Mouse (Mus musculus) heart, embryonic 16.5 days (tissue): ENCODE data around the gene Rnf185. TPM values are rescaled to one million over a fixed set of nuclear protein-coding genes. Genes with fewer than 3 reads are reported as not detected.

Experiments used
- ATAC-seq: fragments of 200-750 bp; cut with Nextera tagmentation; replicated peaks from 2 replicates; pipeline ENCODE4 v1.8.0; 2017; ENCODE audit warnings: moderate number of reproducible peaks; ENCODE audit not compliant: insufficient read depth, low FRiP score; ENCODE audit errors: extremely low read depth
- H3K27ac ChIP-seq: fragments of 300-500 bp; sonication (generic); 2 replicates; pipeline ENCODE4 v1.5.1; 2014; ENCODE audit warnings: mild to moderate bottlenecking, low read length, control low read depth, moderate library complexity
- H3K27me3 ChIP-seq: fragments of 300-500 bp; sonication (generic); 2 replicates; pipeline ENCODE4 v1.6.1; 2014; ENCODE audit warnings: low read length, mixed read lengths; ENCODE audit not compliant: control insufficient read depth, insufficient read depth
- H3K36me3 ChIP-seq: fragments of 300-500 bp; sonication (generic); 2 replicates; pipeline ENCODE4 v1.6.1; 2014; ENCODE audit not compliant: control insufficient read depth, insufficient read depth
- H3K4me1 ChIP-seq: fragments of 300-500 bp; sonication (generic); 2 replicates; pipeline ENCODE4 v1.6.1; 2014; ENCODE audit warnings: low read length, mixed read lengths; ENCODE audit not compliant: control insufficient read depth, insufficient read depth
- H3K4me2 ChIP-seq: fragments of 300-500 bp; sonication (generic); 2 replicates; pipeline ENCODE4 v1.6.1; 2014; ENCODE audit warnings: low read depth, mild to moderate bottlenecking, control low read depth, low read length
- H3K4me3 ChIP-seq: fragments of 300-500 bp; sonication (generic); 2 replicates; pipeline ENCODE4 v1.5.1; 2014; ENCODE audit warnings: mild to moderate bottlenecking, control low read depth, low read length
- H3K9ac ChIP-seq: fragments of 300-500 bp; sonication (generic); 2 replicates; pipeline ENCODE4 v1.6.1; 2014; ENCODE audit warnings: low read length, control low read depth
- H3K9me3 ChIP-seq: fragments of 300-500 bp; sonication (generic); replicated peaks from 2 replicates; pipeline ENCODE4 v1.6.1; 2016; ENCODE audit warnings: low read length; ENCODE audit not compliant: control insufficient read depth
- WGBS: fragments of 180-500 bp; shearing (Covaris S2); extraction: QIAGEN DNeasy Blood & Tissue Kit; methylation state at CpG from one replicate; pipeline ENCODE4 v1.1.7; 2014; 5-methylcytosine and 5-hydroxymethylcytosine counted together
- polyA plus RNA-seq: library from polyadenylated mRNA; unstranded; fragments of >200 nt; fragmentation: Nextera tagmentation; extraction: Ambion mirVana; gene quantifications from 2 replicates; pipeline ENCODE4 v1.2.1, GENCODE M21; 2015

Rnf185 gene
- polyA plus RNA-seq, 1 experiment from 2014 or later: 30.6 TPM

- no peaks in the 10 kb centered on the region for H3K27me3 ChIP-seq
- H3K4me2 ChIP-seq: no peak overlapping the region
- 58% methylated on average over 11 of the region's 11 CpGs for WGBS
- no peak overlapping the region for H3K9ac ChIP-seq
- no peak for ATAC-seq
- no peak overlapping the region for H3K27ac ChIP-seq
- H3K4me1 ChIP-seq: peaks cover 2% of the 10 kb centered on the region; the same call in 1 of the 2 replicates
- H3K36me3 ChIP-seq: no peaks in the 10 kb centered on the region
- no peak overlapping the region for H3K4me3 ChIP-seq
- H3K9me3 ChIP-seq: no peaks in the 10 kb centered on the region
Observed at GRCm38 (mm10) chr11:3483980-3484642, 31.9 kb upstream of the Rnf185 start.

GRCm38 (mm10) chr11:3475489-3475888 lies 23.3 kb upstream of the Rnf185 start:
- no peak overlapping the region for H3K27ac ChIP-seq
- no peaks in the 10 kb centered on the region for H3K27me3 ChIP-seq
- no peaks in the 10 kb centered on the region for H3K4me1 ChIP-seq
- H3K4me2 ChIP-seq: no peak overlapping the region
- no peaks in the 10 kb centered on the region for H3K36me3 ChIP-seq
- H3K9me3 ChIP-seq: no peaks in the 10 kb centered on the region
- H3K4me3 ChIP-seq: no peak overlapping the region
- ATAC-seq: no peak
- H3K9ac ChIP-seq: no peak overlapping the region

GRCm38 (mm10) chr11:3474480-3475115 lies 22.4 kb upstream of the Rnf185 start:
- ATAC-seq: no peak
- no peak overlapping the region for H3K9ac ChIP-seq
- H3K9me3 ChIP-seq: no peaks in the 10 kb centered on the region
- no peak overlapping the region for H3K4me2 ChIP-seq
- no peak overlapping the region for H3K4me3 ChIP-seq
- H3K27me3 ChIP-seq: no peaks in the 10 kb centered on the region
- no peaks in the 10 kb centered on the region for H3K4me1 ChIP-seq
- no peaks in the 10 kb centered on the region for H3K36me3 ChIP-seq
- 82% methylated on average over 7 of the region's 7 CpGs for WGBS
- H3K27ac ChIP-seq: no peak overlapping the region

GRCm38 (mm10) chr11:3472484-3472883 lies 20.3 kb upstream of the Rnf185 start:
- Histone ChIP-seq H3K4me1 (no peaks in the 10 kb centered on the region), H3K27ac (no peak overlapping the region), H3K4me3 (no peak overlapping the region), H3K4me2 (no peak overlapping the region), H3K27me3 (no peaks in the 10 kb centered on the region), H3K9ac (no peak overlapping the region), H3K36me3 (no peaks in the 10 kb centered on the region), H3K9me3 (no peaks in the 10 kb centered on the region)
- ATAC-seq: peak; percentile 77; the same call in 1 of the 2 replicates
- 15% methylated on average over 1 of the region's 1 CpGs for WGBS

GRCm38 (mm10) chr11:3471448-3471850 lies 19.3 kb upstream of the Rnf185 start:
- Histone ChIP-seq H3K4me1 (no peaks in the 10 kb centered on the region), H3K27me3 (no peaks in the 10 kb centered on the region), H3K9ac (no peak overlapping the region), H3K9me3 (no peaks in the 10 kb centered on the region), H3K4me3 (no peak overlapping the region), H3K4me2 (no peak overlapping the region), H3K36me3 (no peaks in the 10 kb centered on the region), H3K27ac (no peak overlapping the region)
- no peak for ATAC-seq
- 29% methylated on average over 11 of the region's 11 CpGs for WGBS

GRCm38 (mm10) chr11:3462846-3463245 lies 10.7 kb upstream of the Rnf185 start:
- Histone ChIP-seq H3K4me2 (no peak overlapping the region), H3K4me1 (no peaks in the 10 kb centered on the region), H3K27me3 (no peaks in the 10 kb centered on the region), H3K9me3 (peaks cover 2% of the 10 kb centered on the region), H3K4me3 (no peak overlapping the region), H3K9ac (no peak overlapping the region), H3K27ac (no peak overlapping the region), H3K36me3 (no peaks in the 10 kb centered on the region)
- no peak for ATAC-seq
- 93% methylated on average over 1 of the region's 1 CpGs for whole genome bisulfite sequencing

GRCm38 (mm10) chr11:3459105-3459468 lies 6.9 kb upstream of the Rnf185 start:
- H3K36me3 ChIP-seq: no peaks in the 10 kb centered on the region
- ATAC-seq: no peak
- no peak overlapping the region for H3K4me3 ChIP-seq
- no peaks in the 10 kb centered on the region for H3K9me3 ChIP-seq
- H3K4me2 ChIP-seq: no peak overlapping the region
- WGBS: 73% methylated on average over 2 of the region's 2 CpGs
- no peaks in the 10 kb centered on the region for H3K4me1 ChIP-seq
- no peak overlapping the region for H3K9ac ChIP-seq
- no peak overlapping the region for H3K27ac ChIP-seq
- H3K27me3 ChIP-seq: no peaks in the 10 kb centered on the region

- no peaks in the 10 kb centered on the region for H3K9me3 ChIP-seq
- ATAC-seq: no peak
- no peak overlapping the region for H3K27ac ChIP-seq
- H3K4me1 ChIP-seq: peaks cover under 1% of the 10 kb centered on the region
- H3K4me2 ChIP-seq: no peak overlapping the region
- 82% methylated on average over 13 of the region's 13 CpGs for WGBS
- no peak overlapping the region for H3K4me3 ChIP-seq
- no peak overlapping the region for H3K9ac ChIP-seq
- H3K27me3 ChIP-seq: no peaks in the 10 kb centered on the region
- H3K36me3 ChIP-seq: no peaks in the 10 kb centered on the region
Observed at GRCm38 (mm10) chr11:3458428-3459104, 6.4 kb upstream of the Rnf185 start.

GRCm38 (mm10) chr11:3456354-3456753 lies 4.2 kb upstream of the Rnf185 start:
- WGBS: 33% methylated on average over 1 of the region's 1 CpGs
- ATAC-seq: no peak

More at GRCm38 (mm10) chr11:3456354-3456753, 4.2 kb upstream of the Rnf185 start:
- H3K4me2 ChIP-seq: no peak overlapping the region
- H3K4me3 ChIP-seq: no peak overlapping the region
- H3K4me1 ChIP-seq: peaks cover 9% of the 10 kb centered on the region
- no peaks in the 10 kb centered on the region for H3K9me3 ChIP-seq
- H3K9ac ChIP-seq: no peak overlapping the region
- no peaks in the 10 kb centered on the region for H3K27me3 ChIP-seq
- H3K36me3 ChIP-seq: no peaks in the 10 kb centered on the region
- H3K27ac ChIP-seq: no peak overlapping the region
